Mouse (Mus musculus) MEL (cell line): ENCODE data around the gene Gm42791.

Experiments
- CTCF ChIP-seq, 3 experiments: IDR thresholded peaks in 2 of 3; conservative IDR thresholded peaks in 1 of 3; 2 replicates each; pipeline ENCODE4 v1.5.1; 2011 to 2012; ENCODE audit warnings: low read length in 3 of 3, low read depth in 2 of 3, mild to moderate bottlenecking in 2 of 3, improper control_type of control experiment in 1 of 3, inconsistent platforms in 1 of 3, mixed read lengths in 1 of 3, moderate library complexity in 1 of 3; ENCODE audit not compliant: control insufficient read depth in 1 of 3, insufficient read depth in 1 of 3, poor library complexity in 1 of 3, severe bottlenecking in 1 of 3
- ETS1 ChIP-seq: IDR thresholded peaks from 2 replicates; pipeline ENCODE4 v1.6.1; 2012; ENCODE audit warnings: low read depth, mild to moderate bottlenecking, inconsistent platforms, low read length, improper control_type of control experiment, moderate library complexity
- POLR2A ChIP-seq, 2 experiments: IDR thresholded peaks; 2 replicates each; pipeline ENCODE4 v1.6.1; 2011 to 2012; ENCODE audit warnings: low read length in 2 of 2, mild to moderate bottlenecking in 2 of 2, control low read depth in 1 of 2, improper control_type of control experiment in 1 of 2, low read depth in 1 of 2, moderate library complexity in 1 of 2; ENCODE audit not compliant: control insufficient read depth in 1 of 2, insufficient read depth in 1 of 2, poor library complexity in 1 of 2
- POLR2AphosphoS5 ChIP-seq: IDR thresholded peaks from 2 replicates; pipeline ENCODE4 v1.6.1; 2012; ENCODE audit warnings: low read depth, borderline replicate concordance, mild to moderate bottlenecking, inconsistent platforms, low read length, moderate library complexity, mixed read lengths
- TBP ChIP-seq: IDR thresholded peaks from 2 replicates; pipeline ENCODE4 v1.8.0; 2011; ENCODE audit warnings: low read depth, low read length, improper control_type of control experiment
- USF2 ChIP-seq, 2 experiments: IDR thresholded peaks; 2 replicates each; pipeline ENCODE4 v1.6.1; 2011 to 2012; ENCODE audit warnings: improper control_type of control experiment in 2 of 2, low read length in 2 of 2, borderline replicate concordance in 1 of 2, inconsistent platforms in 1 of 2, low read depth in 1 of 2, mild to moderate bottlenecking in 1 of 2; ENCODE audit not compliant: insufficient read depth in 1 of 2

GRCm38 (mm10) chr5:148960211-148960610 is 34.7 kb downstream of the Gm42791 start:
- TF ChIP-seq POLR2A (IDR thresholded peaks at IDR 0.05; ENCODE audit: control insufficient read depth in 1 of 2, insufficient read depth in 1 of 2, low read depth in 1 of 2, low read length in 2 of 2, poor library complexity in 1 of 2) (no peak), TBP (no peak), CTCF (IDR thresholded peaks at IDR 0.05 in 2 of 3, conservative IDR thresholded peaks at IDR 0.05 in 1 of 3; ENCODE audit: control insufficient read depth in 1 of 3, insufficient read depth in 1 of 3, low read depth in 2 of 3, low read length in 3 of 3, poor library complexity in 1 of 3, severe bottlenecking in 1 of 3) (no peak), POLR2AphosphoS5 (no peak), USF2 (IDR thresholded peaks at IDR 0.05; ENCODE audit: borderline replicate concordance in 1 of 2, insufficient read depth in 1 of 2, low read depth in 1 of 2, low read length in 2 of 2) (no peak), ETS1 (no peak)
